Mouse (Mus musculus) lung, postnatal 10 days (tissue): ENCODE results near the gene Slc22a14.

Source experiments
- DNase-seq: peaks from one replicate; pipeline ENCODE4 v3.0.0; 2021

Gene Slc22a14

GRCm38 (mm10) chr9:119122596-119123369 lies 242.6 kb downstream of the Slc22a14 start:
- DNase-seq: no peak

GRCm38 (mm10) chr9:119120168-119120560 lies 245.2 kb downstream of the Slc22a14 start:
- no peak for DNase-seq
